Mouse (Mus musculus) kidney, postnatal 14 days (tissue): ENCODE results near the gene Duox2.

ENCODE experiments used
- DNase-seq: peaks from one replicate; pipeline ENCODE4 v3.0.0; 2022; ENCODE audit warnings: mixed read lengths

Gene Duox2

DNA sequence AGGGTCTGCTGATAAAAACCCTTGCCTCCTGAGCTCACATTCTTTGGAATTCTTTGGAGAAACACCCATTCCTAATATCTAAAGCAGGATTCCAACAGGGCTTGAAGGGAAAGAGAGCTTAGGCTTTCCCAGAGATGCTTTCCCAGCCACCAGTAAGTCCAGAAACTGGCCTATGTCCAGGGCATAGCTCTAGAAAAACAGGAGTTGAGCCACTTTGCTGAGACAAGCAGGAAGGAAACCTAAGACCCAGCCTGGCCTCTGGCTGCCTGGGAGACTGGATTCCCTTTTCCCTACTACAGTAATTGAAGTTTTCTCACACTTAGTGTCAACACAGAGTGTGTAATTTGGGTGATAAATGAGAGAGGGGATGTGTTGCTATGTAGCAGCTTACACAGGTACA is 61.9 kb downstream of the Duox2 start:
- DNase-seq = peak; percentile 64

DNA sequence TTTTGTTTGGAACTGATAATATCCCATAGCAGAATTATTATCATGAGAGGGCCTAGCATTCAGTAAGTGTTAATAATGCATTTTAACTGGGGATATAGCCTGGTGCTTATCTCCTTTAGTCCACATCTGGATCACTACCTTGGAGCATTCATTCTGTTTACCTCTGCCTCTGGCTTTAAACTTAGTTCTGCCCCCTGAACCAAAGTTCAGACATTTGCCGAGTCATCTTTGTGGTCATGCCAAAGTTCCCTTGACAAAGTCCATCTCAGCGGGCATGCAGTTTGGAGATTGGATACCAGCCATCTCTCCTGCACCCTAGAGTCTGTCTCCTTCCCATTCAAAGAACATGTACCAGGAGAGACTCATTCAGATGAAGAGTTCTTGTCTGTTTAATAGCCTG is 62.8 kb downstream of the Duox2 start:
- DNase-seq = peak; percentile 76

DNA sequence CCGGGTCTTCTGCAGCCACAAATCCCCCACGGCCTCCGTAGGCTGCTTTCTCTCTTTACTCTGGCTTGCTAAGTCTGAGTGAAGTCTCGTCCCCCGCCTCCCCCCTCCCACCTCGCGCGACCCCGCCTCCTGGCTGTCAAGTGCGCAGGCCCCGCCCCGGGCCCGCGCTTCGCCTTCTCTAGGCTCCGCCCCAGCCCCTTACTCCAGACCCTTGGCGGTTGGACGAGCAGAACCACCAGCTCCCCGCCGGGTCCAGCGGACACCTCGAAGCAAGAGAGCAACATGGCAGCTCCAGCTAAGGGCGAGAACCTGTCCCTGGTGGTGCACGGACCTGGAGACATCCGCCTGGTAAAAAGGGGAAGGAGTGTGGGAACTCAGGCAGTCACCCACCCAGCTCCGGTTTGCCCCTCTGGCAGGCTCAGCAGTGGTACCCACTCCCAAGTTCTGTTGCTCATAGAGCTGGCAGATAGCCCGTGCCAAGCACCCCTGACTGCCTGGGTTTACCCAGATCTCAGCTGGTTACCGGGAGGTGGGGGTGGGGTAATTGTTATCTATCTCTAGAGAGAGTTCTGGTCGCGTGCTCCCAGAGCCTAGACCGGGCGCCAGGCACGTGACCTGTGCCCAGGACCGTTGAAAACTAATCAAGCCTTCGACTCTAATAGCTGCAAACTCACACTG is 63.5 kb downstream of the Duox2 start, which contains the start of gene Sord:
Sord (plus strand) TSS at position 139 of the 678 bp plus-strand sequence.
- peak; percentile 89 for DNase-seq

DNA sequence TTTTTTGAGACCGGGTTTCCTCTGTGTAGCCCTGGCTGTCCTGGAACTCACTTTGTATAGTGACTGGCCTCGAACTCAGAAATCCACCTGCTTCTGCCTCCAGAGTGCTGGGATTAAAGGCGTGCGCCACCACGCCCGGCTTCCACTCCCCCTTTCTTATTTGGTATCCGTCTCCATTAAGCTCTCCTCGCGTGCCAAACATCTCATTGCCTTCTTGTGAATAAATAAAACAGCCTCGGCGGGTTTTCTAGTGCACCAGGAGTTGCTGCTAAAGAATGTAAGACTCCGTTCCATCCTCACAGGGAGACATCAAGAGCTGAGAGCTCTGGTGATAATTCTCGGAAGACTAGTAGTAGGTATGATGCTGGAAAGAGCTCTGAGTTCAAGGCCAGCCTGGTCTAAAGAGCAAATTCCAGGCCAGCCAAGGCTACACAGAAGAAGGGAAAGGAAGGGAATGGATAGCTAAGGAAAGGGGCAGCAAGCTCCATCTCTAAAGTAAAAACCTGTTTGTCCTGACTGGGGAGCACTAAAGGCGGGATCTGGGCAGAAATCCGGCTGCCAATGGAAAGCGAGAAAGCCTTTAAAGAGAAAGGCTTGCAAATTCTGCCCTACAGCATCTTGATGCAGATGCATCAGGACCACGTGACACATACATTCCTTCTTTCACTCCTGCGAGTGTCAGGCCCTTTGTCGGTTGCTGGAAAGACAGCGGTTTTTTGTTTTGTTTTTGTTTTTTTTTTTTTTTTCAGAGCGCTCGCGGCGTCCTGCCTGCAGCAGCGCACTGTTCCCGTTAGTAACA is 64.3 kb downstream of the Duox2 start:
- DNase-seq = peak; percentile 54

DNA sequence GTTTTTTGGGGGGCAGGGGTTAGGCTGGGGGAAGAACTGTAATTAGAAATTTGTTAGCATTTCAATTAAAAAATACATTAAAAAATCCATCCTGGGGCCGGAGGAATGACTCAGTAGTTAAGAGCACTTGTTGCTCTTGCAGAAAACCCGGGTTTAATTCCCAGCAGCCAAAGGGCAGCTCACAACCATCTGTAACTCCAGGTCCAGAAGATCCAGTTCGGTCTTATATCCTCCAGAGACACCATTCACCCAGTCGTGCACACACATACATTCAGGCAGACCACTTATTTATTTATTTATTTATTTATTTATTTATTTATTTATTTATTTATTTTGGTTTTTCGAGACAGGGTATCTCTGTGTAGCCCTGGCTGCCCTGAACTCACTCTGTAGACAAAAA is 64.9 kb downstream of the Duox2 start:
- DNase-seq = no peak

DNA sequence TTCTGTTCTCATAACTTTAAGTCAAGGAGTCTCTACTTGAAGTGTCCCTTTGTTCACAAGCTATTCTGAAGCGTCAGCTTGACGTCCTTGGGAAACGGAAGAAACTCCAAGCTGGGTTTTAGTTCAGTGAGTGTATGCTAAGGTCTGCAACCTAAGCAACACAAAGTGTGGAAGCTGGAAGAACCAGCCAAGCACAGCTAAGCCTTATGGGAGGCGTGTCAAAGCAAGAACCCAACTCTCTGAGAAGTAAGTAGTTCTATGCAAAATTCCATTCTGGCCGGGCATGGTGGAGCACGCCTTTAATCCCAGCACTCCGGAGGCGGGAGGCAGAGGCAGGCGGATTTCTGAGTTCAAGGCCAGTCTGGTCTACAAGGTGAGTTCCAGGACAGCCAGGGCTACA is 66.6 kb downstream of the Duox2 start:
- no peak for DNase-seq

DNA sequence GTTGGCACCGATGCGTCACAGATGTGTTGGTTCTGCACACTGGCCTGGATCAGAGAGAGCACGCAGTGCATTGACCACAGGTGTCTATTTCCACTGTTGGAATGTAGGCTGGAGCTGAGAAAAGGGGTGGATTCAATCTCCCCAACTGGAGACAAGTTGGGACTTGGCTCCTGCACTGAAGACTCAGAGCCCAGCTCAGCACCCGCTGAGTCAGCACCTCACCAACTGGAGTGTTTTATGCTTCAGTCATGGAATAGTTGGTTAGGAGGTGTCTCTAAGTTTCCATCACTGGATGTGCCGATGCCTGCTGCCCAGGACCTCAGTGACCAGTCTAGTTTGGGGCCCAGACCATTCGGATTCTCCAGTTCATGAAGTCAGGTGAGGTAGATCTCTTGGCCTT is 67.9 kb downstream of the Duox2 start:
- no peak for DNase-seq
